23 mouse cellular contexts compared by ENCODE assay signal in the genomic region with DNA sequence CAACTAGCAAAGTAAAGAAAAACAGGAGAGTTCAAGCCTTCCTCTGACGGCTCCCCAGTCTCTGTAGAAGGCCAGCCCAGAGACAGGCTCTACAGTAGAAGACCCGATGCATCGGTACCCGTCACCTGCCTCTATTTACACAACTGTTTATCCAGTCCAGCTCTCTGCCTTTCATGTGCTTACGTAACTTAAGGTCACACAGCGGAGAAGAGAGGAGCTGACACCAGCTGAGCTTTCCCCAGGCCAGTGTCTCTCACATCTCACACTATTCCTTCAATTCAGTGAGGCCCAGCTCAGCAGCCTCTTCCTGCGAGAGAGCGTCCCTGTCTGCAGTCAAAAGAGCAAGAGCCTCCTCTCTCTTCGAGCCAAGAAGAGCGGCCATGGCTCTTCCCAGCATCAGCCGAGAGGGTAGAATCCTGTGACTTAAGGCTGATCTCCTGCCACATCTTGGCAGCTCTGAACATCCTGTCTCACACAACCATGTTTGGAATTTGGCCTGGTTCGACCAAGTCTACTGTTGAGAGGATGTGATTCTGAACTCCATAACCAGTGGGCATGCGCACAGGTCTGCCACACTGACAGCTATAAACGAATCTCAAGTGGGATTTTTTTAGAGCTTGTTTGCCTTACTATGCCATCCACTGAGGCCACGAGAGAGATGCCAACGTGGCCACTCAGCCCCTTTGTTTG. TPM values are rescaled to one million over a fixed set of nuclear protein-coding genes. Genes with fewer than 3 reads are reported as not detected.
A peak's percentile ranks its signal among the peaks of the same experiment; 100 is the strongest.
DNase-seq lines count a peak whose midpoint lies in the region; ATAC-seq and TF ChIP-seq lines count a peak whose summit lies in the region.
"Had no signal": no experiment of that assay in that cellular context is flagged by ENCODE, and none has a peak within 500 bp of the region (broad histone marks: within the 10 kb centered on the region; RNA-seq: fewer than 3 reads in every experiment).

No protein-coding gene starts in this region.

- no peak for TF ChIP-seq EP300 in lung, postnatal 0 days (IDR thresholded peaks at IDR 0.05)
- TF ChIP-seq EP300 in stomach, postnatal 0 days (optimal IDR thresholded peaks at IDR 0.05): no peak

- H3K4me2 ChIP-seq in kidney, embryonic 15.5 days: no peak overlapping the region
- H3K4me2 ChIP-seq in liver, embryonic 12.5 days: no peak overlapping the region
- no peak overlapping the region for H3K4me2 ChIP-seq in lung, postnatal 0 days (replicated peaks; ENCODE audit: low read depth, low read length)
- H3K4me2 ChIP-seq in stomach, postnatal 0 days (replicated peaks; ENCODE audit: low read depth): no peak overlapping the region
- H3K4me2 ChIP-seq in forebrain, postnatal 0 days (ENCODE audit: low read depth): no peak overlapping the region
- H3K4me2 ChIP-seq: forebrain, embryonic 12.5 days; heart, embryonic 12.5 days; midbrain, embryonic 11.5 days; neural tube, embryonic 12.5 days had no signal

- ATAC-seq in kidney, embryonic 15.5 days (replicated peaks; ENCODE audit: low FRiP score): no peak
- peak; percentile 32; the same call in 1 of the 2 replicates for ATAC-seq in liver, embryonic 12.5 days
- ATAC-seq in lung, postnatal 0 days: peak; percentile 26; the same call in 1 of the 2 replicates
- ATAC-seq in stomach, postnatal 0 days (ENCODE audit: low FRiP score, low TSS enrichment): no peak; the same call in 1 of the 2 replicates
- no peak for ATAC-seq in forebrain, postnatal 0 days
- ATAC-seq: hindbrain, embryonic 16.5 days; intestine, postnatal 0 days had no signal

- no peak overlapping the region for H3K27ac ChIP-seq in kidney, embryonic 15.5 days
- peak overlapping the region; percentile 15; the same call in 1 of the 2 replicates for H3K27ac ChIP-seq in liver, embryonic 12.5 days
- H3K27ac ChIP-seq in lung, postnatal 0 days (ENCODE audit: low read length): 0 out of 2 replicates have a peak overlapping the region, but pooled peaks have one; percentile 26
- H3K27ac ChIP-seq in stomach, postnatal 0 days (replicated peaks): peak overlapping the region; percentile 49
- H3K27ac ChIP-seq in forebrain, postnatal 0 days (ENCODE audit: low read depth, low read length): no peak overlapping the region
- H3K27ac ChIP-seq: forebrain, embryonic 12.5 days; limb, embryonic 10.5 days; neural tube, embryonic 12.5 days had no signal

- peak; percentile 15 for DNase-seq in kidney, adult 9 months
- peak; percentile 5 for DNase-seq in lung, postnatal 0 days (ENCODE audit: low spot score)
- DNase-seq in stomach, postnatal 0 days (ENCODE audit: low spot score): no peak
- DNase-seq in left cerebral cortex, adult 9 months (ENCODE audit: low spot score in 2 of 2): no peak
- no peak for DNase-seq in cerebellum, postnatal 4 days (ENCODE audit: low spot score in 2 of 2)
- no peak for DNase-seq in forebrain, postnatal 0 days
- DNase-seq: cerebellum, adult 9-10 months; heart, postnatal 36 days; kidney, postnatal 25 days had no signal

- no peaks in the 10 kb centered on the region for H3K9me3 ChIP-seq in kidney, embryonic 15.5 days (replicated peaks)
- H3K9me3 ChIP-seq in liver, embryonic 12.5 days (replicated peaks): no peaks in the 10 kb centered on the region
- H3K9me3 ChIP-seq in lung, postnatal 0 days (ENCODE audit: low read length): no peaks in the 10 kb centered on the region
- H3K9me3 ChIP-seq in stomach, postnatal 0 days (ENCODE audit: control insufficient read depth, low read length): no peaks in the 10 kb centered on the region
- no peaks in the 10 kb centered on the region for H3K9me3 ChIP-seq in forebrain, postnatal 0 days (ENCODE audit: low read length)
- H3K9me3 ChIP-seq: forebrain, embryonic 12.5 days; heart, embryonic 12.5 days; limb, embryonic 10.5 days; neural tube, embryonic 12.5 days had no signal

- WGBS in kidney, embryonic 15.5 days: 72% methylated on average over 16 of the region's 16 CpGs
- WGBS in liver, embryonic 12.5 days (ENCODE audit: insufficient replicate concordance): 77% methylated on average over 16 of the region's 16 CpGs
- 65% methylated on average over 16 of the region's 16 CpGs for WGBS in lung, postnatal 0 days
- WGBS in stomach, postnatal 0 days: 55% methylated on average over 16 of the region's 16 CpGs
- 89% methylated on average over 16 of the region's 16 CpGs for WGBS in forebrain, postnatal 0 days

- peaks cover 12% of the 10 kb centered on the region; the same call in 1 of the 2 replicates for H3K4me1 ChIP-seq in kidney, embryonic 15.5 days
- no peaks in the 10 kb centered on the region; the same call in 1 of the 2 replicates for H3K4me1 ChIP-seq in liver, embryonic 12.5 days
- H3K4me1 ChIP-seq in lung, postnatal 0 days (ENCODE audit: insufficient read depth, low read depth, low read length): no peaks in the 10 kb centered on the region
- H3K4me1 ChIP-seq in stomach, postnatal 0 days (replicated peaks; ENCODE audit: control insufficient read depth, insufficient read depth): peaks cover 2% of the 10 kb centered on the region; the same call in 1 of the 2 replicates
- H3K4me1 ChIP-seq in forebrain, postnatal 0 days (ENCODE audit: insufficient read depth): no peaks in the 10 kb centered on the region
- H3K4me1 ChIP-seq: forebrain, embryonic 12.5 days; heart, embryonic 12.5 days; limb, embryonic 10.5 days; neural tube, embryonic 12.5 days had no signal

- TF ChIP-seq CTCF in lung, postnatal 0 days (IDR thresholded peaks at IDR 0.05): no peak
- no peak for TF ChIP-seq CTCF in stomach, postnatal 0 days (IDR thresholded peaks at IDR 0.05; ENCODE audit: low read depth)
- no peak for TF ChIP-seq CTCF in forebrain, postnatal 0 days (IDR thresholded peaks at IDR 0.05; ENCODE audit: low read depth)

- no peak overlapping the region for H3K4me3 ChIP-seq in kidney, embryonic 15.5 days (replicated peaks)
- H3K4me3 ChIP-seq in liver, embryonic 12.5 days: no peak overlapping the region
- H3K4me3 ChIP-seq in lung, postnatal 0 days (ENCODE audit: low read depth, low read length): no peak overlapping the region
- H3K4me3 ChIP-seq in stomach, postnatal 0 days (ENCODE audit: low read depth, low read length): no peak overlapping the region
- no peak overlapping the region for H3K4me3 ChIP-seq in forebrain, postnatal 0 days (ENCODE audit: low read depth, low read length)
- H3K4me3 ChIP-seq: forebrain, embryonic 12.5 days; heart, embryonic 12.5 days; limb, embryonic 10.5 days; neural tube, embryonic 12.5 days had no signal

- no peak overlapping the region for H3K9ac ChIP-seq in kidney, embryonic 15.5 days
- no peak overlapping the region for H3K9ac ChIP-seq in liver, embryonic 12.5 days
- no peak overlapping the region for H3K9ac ChIP-seq in lung, postnatal 0 days (replicated peaks; ENCODE audit: low read depth)
- H3K9ac ChIP-seq in stomach, postnatal 0 days (ENCODE audit: low read length): no peak overlapping the region; the same call in 1 of the 2 replicates
- H3K9ac ChIP-seq in forebrain, postnatal 0 days: no peak overlapping the region
- H3K9ac ChIP-seq: forebrain, embryonic 12.5 days; heart, embryonic 12.5 days; neural tube, embryonic 12.5 days had no signal

- H3K27me3 ChIP-seq in kidney, embryonic 15.5 days: no peaks in the 10 kb centered on the region
- no peaks in the 10 kb centered on the region for H3K27me3 ChIP-seq in liver, embryonic 12.5 days (replicated peaks)
- H3K27me3 ChIP-seq in lung, postnatal 0 days (replicated peaks; ENCODE audit: insufficient read depth, low read length): no peaks in the 10 kb centered on the region
- no peaks in the 10 kb centered on the region for H3K27me3 ChIP-seq in stomach, postnatal 0 days (ENCODE audit: control insufficient read depth, insufficient read depth, low read length)
- no peaks in the 10 kb centered on the region for H3K27me3 ChIP-seq in forebrain, postnatal 0 days (ENCODE audit: insufficient read depth, low read length)
- H3K27me3 ChIP-seq: forebrain, embryonic 12.5 days; heart, embryonic 12.5 days; neural tube, embryonic 12.5 days had no signal

- peaks cover 57% of the 10 kb centered on the region for H3K36me3 ChIP-seq in kidney, embryonic 15.5 days
- peaks cover 65% of the 10 kb centered on the region for H3K36me3 ChIP-seq in liver, embryonic 12.5 days
- no peaks in the 10 kb centered on the region for H3K36me3 ChIP-seq in lung, postnatal 0 days (ENCODE audit: insufficient read depth, low read length)
- no peaks in the 10 kb centered on the region for H3K36me3 ChIP-seq in stomach, postnatal 0 days (ENCODE audit: control insufficient read depth, insufficient read depth, low read length)
- peaks cover 27% of the 10 kb centered on the region for H3K36me3 ChIP-seq in forebrain, postnatal 0 days (ENCODE audit: insufficient read depth)

RNA-seq across cellular contexts. Expression of a gene that starts 34.9 kb away (rescaled TPM):
- polyA plus RNA-seq in kidney, embryonic 15.5 days (2015; fragmentation: Nextera tagmentation; extraction: Ambion mirVana): 66.6 and 81.7 TPM in 2 replicates
- polyA plus RNA-seq in liver, embryonic 12.5 days (2016; fragmentation: Nextera tagmentation; extraction: Ambion mirVana): 51.0 and 56.6 TPM in 2 replicates
- polyA plus RNA-seq in lung, postnatal 0 days (2015; fragmentation: Nextera tagmentation; extraction: Ambion mirVana): 24.4 and 35.1 TPM in 2 replicates
- polyA plus RNA-seq in stomach, postnatal 0 days (2015; fragmentation: Nextera tagmentation; extraction: Ambion mirVana): 41.9 and 46.4 TPM in 2 replicates
- total RNA-seq in forebrain, postnatal 0 days (2014; rRNA removed): 43.5 and 67.7 TPM in 2 replicates
- 55.9 and 63.0 TPM in 2 replicates for polyA plus RNA-seq in forebrain, postnatal 0 days (2015; fragmentation: Nextera tagmentation; extraction: Ambion mirVana)

RNA-seq across cellular contexts. Expression of a gene that starts 45.3 kb away (rescaled TPM):
- not detected in 2 replicates for polyA plus RNA-seq in kidney, embryonic 15.5 days (2015; fragmentation: Nextera tagmentation; extraction: Ambion mirVana)
- not detected in 2 replicates for polyA plus RNA-seq in liver, embryonic 12.5 days (2016; fragmentation: Nextera tagmentation; extraction: Ambion mirVana)
- polyA plus RNA-seq in lung, postnatal 0 days (2015; fragmentation: Nextera tagmentation; extraction: Ambion mirVana): 0.11 TPM in 1 of 2 replicates, not detected in the other
- polyA plus RNA-seq in stomach, postnatal 0 days (2015; fragmentation: Nextera tagmentation; extraction: Ambion mirVana): not detected in 2 replicates
- not detected in 2 replicates for total RNA-seq in forebrain, postnatal 0 days (2014; rRNA removed)
- polyA plus RNA-seq in forebrain, postnatal 0 days (2015; fragmentation: Nextera tagmentation; extraction: Ambion mirVana): not detected in 2 replicates
- total RNA-seq: adrenal gland, postnatal 36 days; gastrocnemius, postnatal 4 days; heart, postnatal 36 days; layer of hippocampus, postnatal 25 days; monocyte, adult 5-6 weeks had no signal
- polyA plus RNA-seq: forebrain, embryonic 12.5 days; heart, embryonic 12.5 days; hindbrain, embryonic 16.5 days; intestine, postnatal 0 days; midbrain, embryonic 11.5 days; neural tube, embryonic 12.5 days; spleen, adult 2 months had no signal

RNA-seq across cellular contexts. Expression of a gene that starts 50.0 kb away (rescaled TPM):
- 0.51 and 0.84 TPM in 2 replicates for polyA plus RNA-seq in kidney, embryonic 15.5 days (2015; fragmentation: Nextera tagmentation; extraction: Ambion mirVana)
- polyA plus RNA-seq in liver, embryonic 12.5 days (2016; fragmentation: Nextera tagmentation; extraction: Ambion mirVana): 0.07 and 0.23 TPM in 2 replicates
- polyA plus RNA-seq in lung, postnatal 0 days (2015; fragmentation: Nextera tagmentation; extraction: Ambion mirVana): 1.7 and 2.7 TPM in 2 replicates
- 1.6 and 1.8 TPM in 2 replicates for polyA plus RNA-seq in stomach, postnatal 0 days (2015; fragmentation: Nextera tagmentation; extraction: Ambion mirVana)
- total RNA-seq in forebrain, postnatal 0 days (2014; rRNA removed): 3.9 TPM in 2 replicates
- polyA plus RNA-seq in forebrain, postnatal 0 days (2015; fragmentation: Nextera tagmentation; extraction: Ambion mirVana): 3.7 and 3.8 TPM in 2 replicates
- total RNA-seq: heart, postnatal 36 days; monocyte, adult 5-6 weeks had no signal
- polyA plus RNA-seq: spleen, adult 2 months had no signal

Comparison
In these comparisons a context has a peak if more than half of its experiments do, and no peak if none do; other contexts are left out.
1. DNase-seq: peak in kidney, adult 9 months (single experiment) and lung, postnatal 0 days (single experiment); none in stomach, postnatal 0 days (single experiment), left cerebral cortex, adult 9 months (0 of 2), cerebellum, postnatal 4 days (0 of 2) and forebrain, postnatal 0 days (single experiment).
2. ATAC-seq: peak in liver, embryonic 12.5 days (single experiment) and lung, postnatal 0 days (single experiment); none in kidney, embryonic 15.5 days (single experiment), stomach, postnatal 0 days (single experiment) and forebrain, postnatal 0 days (single experiment).
3. H3K27ac ChIP-seq: peak in liver, embryonic 12.5 days (single experiment), lung, postnatal 0 days (single experiment) and stomach, postnatal 0 days (single experiment); none in kidney, embryonic 15.5 days (single experiment) and forebrain, postnatal 0 days (single experiment).